Mouse (Mus musculus) heart, embryonic 10.5 days (tissue): ENCODE measurements at regions not wholly inside any gene's neighbourhood (a gene's known extent, or its start where the extent isn't known, plus 50 kb on each side); places are given as distances from the start of the nearest gene placed in this dataset.

Experiments
- DNase-seq: peaks from one replicate; pipeline ENCODE4 v3.0.0-alpha.2; 2017; ENCODE audit warnings: low spot score
- H3K27ac ChIP-seq: fragments of 300-500 bp; sonication (generic); 2 replicates; pipeline ENCODE4 v1.5.1; 2016; ENCODE audit warnings: mild to moderate bottlenecking
- H3K27me3 ChIP-seq: fragments of 300-500 bp; sonication (generic); 2 replicates; pipeline ENCODE4 v1.6.1; 2016; ENCODE audit warnings: mild to moderate bottlenecking; ENCODE audit not compliant: poor library complexity, insufficient read depth, severe bottlenecking
- H3K36me3 ChIP-seq: fragments of 300-500 bp; sonication (generic); 2 replicates; pipeline ENCODE4 v1.6.1; 2016; ENCODE audit warnings: mild to moderate bottlenecking, moderate library complexity
- H3K4me1 ChIP-seq: fragments of 300-500 bp; sonication (generic); 2 replicates; pipeline ENCODE4 v1.6.1; 2016; ENCODE audit warnings: mild to moderate bottlenecking
- H3K4me3 ChIP-seq: fragments of 300-500 bp; sonication (generic); 2 replicates; pipeline ENCODE4 v1.5.1; 2016; ENCODE audit warnings: mild to moderate bottlenecking, moderate library complexity
- H3K9me3 ChIP-seq: fragments of 300-500 bp; sonication (generic); 2 replicates; pipeline ENCODE4 v1.6.1; 2016; ENCODE audit warnings: mild to moderate bottlenecking, moderate library complexity
- WGBS: fragments of 180-500 bp; shearing (Covaris S2); methylation state at CpG from one replicate; pipeline ENCODE4 v1.1.7; 2016; 5-methylcytosine and 5-hydroxymethylcytosine counted together

DNA sequence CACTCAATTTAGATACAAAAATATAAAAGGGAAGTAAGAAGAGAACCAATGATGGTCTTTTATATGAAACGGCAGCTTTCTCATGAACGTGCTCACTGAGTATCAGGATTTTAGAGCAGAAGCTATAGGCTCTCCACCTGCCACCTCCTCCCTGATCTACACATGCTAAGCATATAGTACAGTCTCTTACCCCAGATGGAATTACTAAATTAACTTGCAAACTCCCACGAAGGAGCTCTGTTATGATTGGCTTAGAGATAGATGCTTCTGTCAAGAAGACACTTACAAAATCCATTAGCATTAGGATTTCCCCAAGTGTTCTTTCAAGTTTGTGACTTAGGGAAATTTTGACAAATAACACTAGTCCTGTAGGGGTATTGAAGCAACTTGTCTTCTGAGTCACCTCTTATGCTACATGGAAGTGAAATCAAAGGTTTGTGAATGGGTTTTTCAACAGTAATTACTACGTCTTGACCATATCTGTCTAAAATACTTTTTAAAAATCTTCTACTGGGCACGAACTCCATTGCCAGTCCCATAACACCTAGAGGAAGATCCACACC is 60.6 kb downstream of the Crygs start:
- Histone ChIP-seq H3K4me3 (no peak overlapping the region), H3K4me1 (no peaks in the 10 kb centered on the region), H3K27me3 (no peaks in the 10 kb centered on the region), H3K27ac (no peak overlapping the region), H3K36me3 (no peaks in the 10 kb centered on the region), H3K9me3 (no peaks in the 10 kb centered on the region)
- WGBS: 87% methylated on average over 5 of the region's 5 CpGs
- no peak for DNase-seq

DNA sequence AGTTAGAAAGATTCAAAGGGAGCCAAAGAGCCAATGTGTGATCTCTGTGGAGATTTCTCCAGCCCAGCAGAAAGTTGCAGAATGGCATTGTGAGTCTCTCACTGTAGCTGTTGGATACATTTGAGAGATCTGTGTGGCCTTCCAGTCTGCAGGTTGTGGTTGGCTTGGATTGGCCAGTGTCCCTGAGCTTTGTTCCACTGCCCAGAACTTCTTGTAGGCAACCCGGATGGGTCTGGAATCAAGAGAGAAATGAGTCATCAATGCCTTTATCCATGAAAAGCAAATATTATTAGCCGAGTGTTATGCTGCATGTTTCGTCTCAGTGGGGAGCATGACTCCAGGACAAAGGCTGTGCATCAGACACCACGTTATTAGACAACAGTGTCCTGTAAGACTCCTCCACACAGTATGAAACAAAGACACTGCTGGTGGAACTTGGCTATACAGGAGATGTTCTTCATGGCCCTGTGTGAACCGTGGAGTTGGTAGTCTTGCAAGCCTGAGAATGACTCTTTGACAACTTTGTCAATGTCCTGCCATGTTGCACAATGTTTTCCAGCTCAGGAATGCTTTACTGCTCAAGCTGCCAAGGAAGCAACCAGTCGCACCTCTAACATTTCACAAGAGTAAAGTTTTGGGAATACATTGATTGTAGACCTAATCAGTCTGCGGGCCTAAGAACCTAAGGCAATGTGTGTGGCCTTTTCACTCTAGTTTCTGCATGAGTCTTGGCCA is 67.1 kb downstream of the Crygs start:
- H3K9me3 ChIP-seq: no peaks in the 10 kb centered on the region
- 83% methylated on average over 7 of the region's 7 CpGs for WGBS
- no peaks in the 10 kb centered on the region for H3K27me3 ChIP-seq
- H3K4me3 ChIP-seq: no peak overlapping the region
- no peaks in the 10 kb centered on the region for H3K4me1 ChIP-seq
- DNase-seq: peak; percentile 28
- no peaks in the 10 kb centered on the region for H3K36me3 ChIP-seq
- no peak overlapping the region for H3K27ac ChIP-seq

DNA sequence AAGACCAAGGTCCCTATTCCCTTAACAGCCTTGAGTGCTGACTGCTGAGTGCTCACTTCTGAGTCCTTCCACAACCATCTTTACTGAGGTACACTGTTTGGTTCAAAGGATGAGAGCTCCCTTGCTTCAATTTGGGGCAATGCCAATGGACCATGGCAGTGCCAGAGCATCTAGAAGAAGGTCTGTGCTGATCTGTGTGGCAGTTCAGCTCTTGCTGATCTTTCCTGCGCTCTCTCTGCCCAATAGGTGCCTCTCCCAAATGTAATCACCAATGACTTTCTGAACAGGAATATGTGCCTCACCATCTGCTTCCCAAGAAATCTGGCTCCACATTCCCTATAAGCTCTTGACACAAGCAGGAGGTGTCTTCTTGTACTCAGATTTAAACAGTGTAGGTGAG is 67.9 kb downstream of the Crygs start:
- H3K27ac ChIP-seq: no peak overlapping the region
- H3K27me3 ChIP-seq: no peaks in the 10 kb centered on the region
- no peaks in the 10 kb centered on the region for H3K9me3 ChIP-seq
- WGBS: 84% methylated on average over 1 of the region's 1 CpGs
- no peaks in the 10 kb centered on the region for H3K36me3 ChIP-seq
- peak; percentile 28 for DNase-seq
- no peak overlapping the region for H3K4me3 ChIP-seq
- no peaks in the 10 kb centered on the region for H3K4me1 ChIP-seq

DNA sequence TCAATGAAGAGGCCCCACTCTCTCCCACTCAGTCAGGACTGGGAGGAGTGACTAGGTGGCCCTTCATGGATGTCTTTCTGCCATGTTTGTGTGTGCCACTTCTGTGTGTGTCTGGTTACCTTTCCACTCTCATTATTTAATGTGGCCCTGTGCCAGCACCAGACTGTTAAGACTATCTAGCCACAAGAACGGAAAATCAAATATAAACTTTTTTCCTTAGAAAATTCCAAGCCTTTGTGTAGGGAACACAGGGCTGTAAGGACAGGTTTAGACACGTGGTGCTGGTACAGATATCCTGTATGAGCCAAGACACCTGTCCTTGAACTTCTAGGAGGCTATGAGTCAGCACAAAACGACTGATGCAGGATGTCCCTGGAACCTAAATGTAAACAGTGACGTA is 69.9 kb downstream of the Crygs start:
- no peak overlapping the region for H3K4me3 ChIP-seq
- no peaks in the 10 kb centered on the region for H3K9me3 ChIP-seq
- no peaks in the 10 kb centered on the region for H3K36me3 ChIP-seq
- DNase-seq: no peak
- no peaks in the 10 kb centered on the region for H3K4me1 ChIP-seq
- no peaks in the 10 kb centered on the region for H3K27me3 ChIP-seq
- no peak overlapping the region for H3K27ac ChIP-seq
- WGBS: 68% methylated on average over 4 of the region's 4 CpGs

DNA sequence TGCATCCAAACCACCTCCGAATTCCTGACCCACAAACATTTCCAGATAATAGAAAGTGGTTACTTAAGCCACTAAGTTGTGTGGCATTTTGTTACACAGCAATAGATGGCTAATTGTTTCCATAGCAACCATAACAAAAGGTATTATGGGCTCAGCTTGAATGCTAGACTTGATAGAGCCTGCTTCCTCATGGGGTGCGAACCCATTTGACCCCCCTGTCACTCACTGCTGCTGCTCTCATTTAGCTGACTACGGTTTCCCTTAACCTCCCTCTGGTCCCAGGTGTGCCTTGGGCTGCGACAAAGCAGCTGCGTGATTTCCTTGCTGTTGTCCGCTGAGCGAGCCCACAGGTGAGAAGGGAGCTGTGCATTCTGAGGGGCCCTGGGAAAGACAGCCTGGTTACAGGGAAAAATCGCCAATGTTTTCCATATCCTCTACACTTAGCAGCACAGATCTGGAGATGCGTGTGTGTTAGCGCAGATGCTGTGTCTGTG is 76.8 kb downstream of the Crygs start:
- H3K4me3 ChIP-seq: no peak overlapping the region

DNA sequence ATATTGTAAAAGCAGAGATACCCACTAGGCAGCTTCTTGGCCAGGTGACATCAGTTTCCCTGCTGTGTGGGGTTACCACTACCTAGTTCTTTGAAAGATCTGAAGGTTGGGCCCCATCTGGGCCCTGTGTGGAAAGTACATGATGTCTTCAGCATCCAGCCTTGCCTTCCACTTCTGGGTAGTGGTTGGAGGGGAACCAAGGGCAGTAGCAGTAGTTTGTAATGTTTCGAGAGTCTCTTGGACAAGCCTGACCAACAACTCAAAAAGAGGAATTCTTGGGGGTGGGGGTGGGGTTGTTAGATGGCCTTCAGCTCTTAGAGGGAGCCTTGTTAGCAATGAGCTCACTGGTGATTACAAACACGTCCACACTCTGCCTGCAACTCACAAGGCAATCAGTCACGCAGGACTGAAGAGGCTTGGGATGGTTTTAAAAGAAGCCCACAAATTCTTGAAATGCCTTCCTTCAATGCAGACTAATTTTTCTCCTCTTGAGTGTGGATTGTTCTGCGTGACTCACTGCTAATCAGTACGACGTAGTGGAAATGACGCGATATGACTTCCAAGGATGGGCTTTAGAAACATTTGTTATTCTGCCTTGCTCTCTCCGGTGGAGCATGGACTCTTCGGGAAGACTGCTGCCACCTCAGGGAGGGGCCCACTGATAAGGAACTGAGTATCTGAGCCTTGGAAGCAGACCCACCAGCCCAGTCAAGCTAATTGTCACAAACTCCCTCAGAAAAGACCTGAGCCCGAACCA is 76.9 kb upstream of the Dgkg start:
- Histone ChIP-seq H3K36me3 (no peaks in the 10 kb centered on the region), H3K27ac (peak overlapping the region; percentile 31), H3K4me1 (peaks cover 22% of the 10 kb centered on the region), H3K4me3 (no peak overlapping the region), H3K27me3 (no peaks in the 10 kb centered on the region), H3K9me3 (no peaks in the 10 kb centered on the region)
- 16% methylated on average over 11 of the region's 11 CpGs for WGBS
- DNase-seq: no peak

More for the DNA sequence above, 76.8 kb downstream of the Crygs start:
- Histone ChIP-seq H3K27me3 (no peaks in the 10 kb centered on the region), H3K9me3 (no peaks in the 10 kb centered on the region), H3K4me1 (peaks cover 21% of the 10 kb centered on the region), H3K27ac (no peak overlapping the region), H3K36me3 (no peaks in the 10 kb centered on the region)
- 48% methylated on average over 10 of the region's 10 CpGs for WGBS
- no peak for DNase-seq

DNA sequence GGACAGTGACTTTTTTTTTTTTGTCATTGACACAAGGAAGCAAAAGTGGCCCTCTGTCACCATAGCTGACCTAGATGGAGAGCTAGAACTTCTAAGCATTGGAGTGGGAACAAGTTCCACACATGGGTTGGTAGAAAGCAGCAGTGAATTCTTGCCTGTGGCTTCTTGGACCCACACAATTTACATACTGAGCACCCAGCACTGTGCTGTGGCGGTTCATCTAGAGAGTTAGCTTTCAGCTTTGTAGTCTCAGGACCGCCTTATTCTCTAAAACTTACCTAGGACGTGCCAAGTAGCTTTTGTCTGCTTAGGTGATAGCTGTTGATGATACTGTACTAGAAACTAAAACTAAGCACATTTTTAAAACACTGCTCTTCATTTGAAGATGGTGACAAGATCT is 72.1 kb upstream of the Dgkg start:
- 83% methylated on average over 3 of the region's 3 CpGs for WGBS
- no peaks in the 10 kb centered on the region for H3K36me3 ChIP-seq

DNA sequence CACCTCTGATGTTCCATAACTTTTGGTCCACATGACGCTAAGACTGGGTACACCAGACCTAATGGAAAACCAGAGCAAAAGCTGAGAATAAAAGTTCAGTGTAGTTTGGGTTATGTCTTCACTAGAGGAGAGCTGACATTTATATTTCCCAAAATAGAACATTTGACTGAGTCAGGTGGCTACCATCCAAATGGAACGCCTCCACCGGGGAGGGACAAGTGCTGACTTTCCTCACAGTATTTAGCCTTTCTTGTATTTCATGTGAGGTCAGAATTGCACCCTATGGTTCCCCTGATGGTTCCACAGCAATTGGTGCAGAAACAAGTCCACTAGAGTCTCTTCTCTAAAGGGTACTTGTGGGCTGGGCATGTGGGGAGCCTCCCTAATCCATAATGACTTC is 68.2 kb upstream of the Dgkg start:
- WGBS: 89% methylated on average over 3 of the region's 3 CpGs

More for the DNA sequence above, 72.1 kb upstream of the Dgkg start:
- Histone ChIP-seq H3K4me1 (peaks cover 15% of the 10 kb centered on the region), H3K4me3 (no peak overlapping the region), H3K27ac (no peak overlapping the region), H3K27me3 (no peaks in the 10 kb centered on the region), H3K9me3 (no peaks in the 10 kb centered on the region)
- no peak for DNase-seq

DNA sequence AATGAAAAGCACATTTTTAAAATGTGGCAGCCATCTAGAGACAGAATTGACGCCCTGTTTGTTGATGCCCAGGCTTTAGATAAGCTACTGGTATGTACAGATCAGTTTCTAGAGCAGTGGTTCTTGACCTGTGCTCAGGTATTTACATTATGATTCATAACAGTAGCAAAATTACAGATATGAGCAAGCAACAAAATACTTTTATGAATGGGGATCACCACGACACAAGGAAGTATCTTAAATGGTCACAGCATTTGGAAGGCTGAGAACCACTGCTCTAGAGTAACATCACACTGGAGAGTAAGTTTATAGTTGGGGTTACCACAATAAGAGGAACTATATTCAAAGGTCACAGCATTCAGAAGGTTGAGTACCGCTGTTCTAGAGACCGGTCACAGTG is 66.3 kb upstream of the Dgkg start:
- H3K9me3 ChIP-seq: no peaks in the 10 kb centered on the region
- no peak overlapping the region for H3K27ac ChIP-seq
- H3K27me3 ChIP-seq: no peaks in the 10 kb centered on the region
- WGBS: 82% methylated on average over 4 of the region's 4 CpGs
- no peaks in the 10 kb centered on the region for H3K36me3 ChIP-seq
- no peak overlapping the region for H3K4me3 ChIP-seq
- peaks cover 10% of the 10 kb centered on the region for H3K4me1 ChIP-seq
- DNase-seq: no peak

More for the DNA sequence above, 68.2 kb upstream of the Dgkg start:
- H3K27ac ChIP-seq: no peak overlapping the region
- H3K27me3 ChIP-seq: no peaks in the 10 kb centered on the region
- DNase-seq: no peak
- no peaks in the 10 kb centered on the region for H3K36me3 ChIP-seq
- H3K4me1 ChIP-seq: peaks cover 9% of the 10 kb centered on the region
- no peak overlapping the region for H3K4me3 ChIP-seq
- H3K9me3 ChIP-seq: no peaks in the 10 kb centered on the region

DNA sequence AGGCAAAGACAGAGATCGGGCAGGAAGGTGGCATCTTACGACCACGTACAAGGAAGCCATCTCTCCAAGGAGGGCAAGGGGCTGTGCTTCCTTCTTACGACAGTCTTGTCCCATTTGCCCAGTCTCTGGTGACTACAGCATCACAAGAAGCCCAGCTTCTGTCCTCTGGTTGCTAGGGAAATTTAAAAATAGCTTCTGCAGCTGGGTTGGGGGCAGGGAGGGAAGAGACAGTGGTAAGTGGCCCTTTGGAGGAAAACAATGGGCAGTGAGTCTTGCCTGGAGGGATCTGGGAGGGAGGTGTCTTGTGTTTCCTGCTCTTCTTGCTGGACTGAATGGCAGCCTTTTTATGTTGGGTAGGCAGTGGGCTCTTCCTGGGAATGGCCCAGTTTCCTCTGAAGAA is 62.8 kb upstream of the Dgkg start:
- 63% methylated on average over 4 of the region's 4 CpGs for WGBS
- no peak for DNase-seq
- Histone ChIP-seq H3K4me1 (peaks cover 14% of the 10 kb centered on the region), H3K27ac (no peak overlapping the region; the same call in 1 of the 2 replicates), H3K4me3 (no peak overlapping the region), H3K27me3 (no peaks in the 10 kb centered on the region), H3K36me3 (no peaks in the 10 kb centered on the region), H3K9me3 (no peaks in the 10 kb centered on the region)

DNA sequence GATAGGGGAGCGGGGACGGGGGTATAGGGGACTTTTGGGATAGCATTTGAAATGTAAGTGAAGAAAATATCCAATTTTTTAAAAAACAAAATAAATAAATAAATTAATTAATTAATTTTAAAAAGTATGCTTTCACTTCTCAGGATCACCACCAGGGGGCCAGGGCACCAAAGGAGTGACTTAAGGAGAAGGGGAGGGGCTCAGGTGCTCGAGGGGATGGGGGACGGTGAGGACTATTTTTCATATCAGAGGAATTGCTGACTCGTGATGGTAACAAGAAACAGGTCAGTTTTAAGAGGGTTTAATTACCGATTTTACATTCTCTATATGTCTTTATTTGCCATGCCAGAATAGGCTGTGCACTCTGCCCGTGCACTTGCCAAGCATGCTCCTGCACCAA is 62.3 kb upstream of the Dgkg start:
- H3K4me3 ChIP-seq: no peak overlapping the region
- no peaks in the 10 kb centered on the region for H3K27me3 ChIP-seq
- WGBS: 48% methylated on average over 7 of the region's 7 CpGs
- no peak for DNase-seq
- H3K36me3 ChIP-seq: no peaks in the 10 kb centered on the region
- peaks cover 14% of the 10 kb centered on the region for H3K4me1 ChIP-seq
- H3K9me3 ChIP-seq: no peaks in the 10 kb centered on the region
- no peak overlapping the region for H3K27ac ChIP-seq

DNA sequence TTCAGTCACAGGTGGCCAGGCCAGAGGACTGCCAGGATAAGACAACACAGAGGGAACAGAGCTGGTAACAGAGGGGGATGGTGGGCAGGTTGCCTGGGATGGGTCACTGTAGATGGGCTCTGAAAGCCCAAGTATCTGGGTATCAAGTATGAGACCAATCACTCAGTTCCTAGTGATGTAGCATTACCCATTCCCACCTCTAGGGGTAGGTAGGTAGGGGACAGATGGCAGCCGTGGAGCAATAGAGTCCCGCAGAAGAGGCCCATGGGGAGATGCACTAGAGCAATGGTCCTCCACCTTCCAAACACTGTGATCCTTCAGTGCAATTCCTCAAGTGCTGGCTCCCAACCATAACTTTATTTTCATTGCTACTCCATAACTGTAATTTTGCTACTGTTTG is 60.4 kb upstream of the Dgkg start:
- peaks cover 14% of the 10 kb centered on the region for H3K4me1 ChIP-seq

DNA sequence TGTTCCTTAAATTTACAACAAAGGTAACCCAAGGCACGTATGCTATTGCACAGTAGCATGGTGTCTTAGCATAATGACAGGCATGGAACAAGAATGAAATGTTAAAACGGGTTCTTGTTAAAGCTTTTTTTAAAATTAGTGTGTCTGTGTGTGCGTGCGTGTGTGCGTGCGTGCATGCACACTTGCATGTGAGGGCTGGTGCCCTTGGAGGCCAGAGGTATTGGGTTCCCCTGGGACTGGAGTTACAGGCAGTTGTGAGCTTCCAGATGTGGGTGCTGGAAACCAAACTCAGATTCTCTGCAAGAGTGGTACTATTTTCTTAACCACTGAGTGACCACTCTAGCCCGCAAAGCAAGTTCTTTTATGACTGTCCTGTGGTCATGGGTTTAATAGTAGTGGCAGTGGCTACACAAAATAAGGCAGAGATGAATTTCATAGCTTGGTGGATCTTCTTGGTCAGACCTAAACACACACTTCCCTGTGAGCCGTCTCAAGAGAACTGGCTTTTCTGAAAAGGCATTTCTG is 59.3 kb upstream of the Dgkg start:
- H3K9me3 ChIP-seq: no peaks in the 10 kb centered on the region
- no peak overlapping the region for H3K27ac ChIP-seq
- peaks cover 14% of the 10 kb centered on the region for H3K4me1 ChIP-seq
- no peaks in the 10 kb centered on the region for H3K36me3 ChIP-seq
- WGBS: 87% methylated on average over 8 of the region's 8 CpGs
- H3K4me3 ChIP-seq: no peak overlapping the region
- DNase-seq: no peak
- no peaks in the 10 kb centered on the region for H3K27me3 ChIP-seq

More for the DNA sequence above, 60.4 kb upstream of the Dgkg start:
- Histone ChIP-seq H3K36me3 (no peaks in the 10 kb centered on the region), H3K27me3 (no peaks in the 10 kb centered on the region), H3K4me3 (no peak overlapping the region), H3K9me3 (no peaks in the 10 kb centered on the region), H3K27ac (no peak overlapping the region)
- no peak for DNase-seq
- WGBS: 54% methylated on average over 2 of the region's 2 CpGs
